Mouse (Mus musculus) heart, embryonic 15.5 days (tissue): Measurements from ENCODE around the gene Fzr1. TPM values are rescaled to one million over a fixed set of nuclear protein-coding genes. Genes with fewer than 3 reads are reported as not detected.

Experiments used
- ATAC-seq: fragments of 200-750 bp; cut with Nextera tagmentation; replicated peaks from 2 replicates; pipeline ENCODE4 v1.8.0; 2017; ENCODE audit warnings: low read depth, moderate TSS enrichment; ENCODE audit not compliant: insufficient number of reproducible peaks, insufficient read depth, low FRiP score
- H3K27ac ChIP-seq: fragments of 300-500 bp; sonication (generic); 2 replicates; pipeline ENCODE4 v1.5.1; 2015; ENCODE audit warnings: mild to moderate bottlenecking, inconsistent platforms
- H3K27me3 ChIP-seq: fragments of 300-500 bp; sonication (generic); 2 replicates; pipeline ENCODE4 v1.6.1; 2015; ENCODE audit warnings: inconsistent platforms
- H3K36me3 ChIP-seq: fragments of 300-500 bp; sonication (generic); 2 replicates; pipeline ENCODE4 v1.6.1; 2015; ENCODE audit warnings: mild to moderate bottlenecking, inconsistent platforms
- H3K4me1 ChIP-seq: fragments of 300-500 bp; sonication (generic); replicated peaks from 2 replicates; pipeline ENCODE4 v1.6.1; 2015; ENCODE audit warnings: inconsistent platforms
- H3K4me2 ChIP-seq: fragments of 300-500 bp; sonication (generic); 2 replicates; pipeline ENCODE4 v1.6.1; 2015; ENCODE audit warnings: inconsistent platforms, mild to moderate bottlenecking, moderate library complexity
- H3K4me3 ChIP-seq: fragments of 300-500 bp; sonication (generic); 2 replicates; pipeline ENCODE4 v1.5.1; 2015; ENCODE audit warnings: mild to moderate bottlenecking, inconsistent platforms
- H3K9ac ChIP-seq: fragments of 300-500 bp; sonication (generic); 2 replicates; pipeline ENCODE4 v1.6.1; 2015; ENCODE audit warnings: mild to moderate bottlenecking, inconsistent platforms
- H3K9me3 ChIP-seq: fragments of 300-500 bp; sonication (generic); replicated peaks from 2 replicates; pipeline ENCODE4 v1.6.1; 2016; ENCODE audit warnings: inconsistent platforms
- WGBS: fragments of 180-500 bp; shearing (Covaris S2); methylation state at CpG from one replicate; pipeline ENCODE4 v1.1.7; 2015; ENCODE audit warnings: mixed read lengths; 5-methylcytosine and 5-hydroxymethylcytosine counted together
- polyA plus RNA-seq: library from polyadenylated mRNA; unstranded; fragments of >200 nt; fragmentation: Nextera tagmentation; extraction: Ambion mirVana; gene quantifications from 2 replicates; pipeline ENCODE4 v1.2.1, GENCODE M21; 2015

Fzr1 gene
- polyA plus RNA-seq = 66.5 and 84.1 TPM in 2 replicates

DNA sequence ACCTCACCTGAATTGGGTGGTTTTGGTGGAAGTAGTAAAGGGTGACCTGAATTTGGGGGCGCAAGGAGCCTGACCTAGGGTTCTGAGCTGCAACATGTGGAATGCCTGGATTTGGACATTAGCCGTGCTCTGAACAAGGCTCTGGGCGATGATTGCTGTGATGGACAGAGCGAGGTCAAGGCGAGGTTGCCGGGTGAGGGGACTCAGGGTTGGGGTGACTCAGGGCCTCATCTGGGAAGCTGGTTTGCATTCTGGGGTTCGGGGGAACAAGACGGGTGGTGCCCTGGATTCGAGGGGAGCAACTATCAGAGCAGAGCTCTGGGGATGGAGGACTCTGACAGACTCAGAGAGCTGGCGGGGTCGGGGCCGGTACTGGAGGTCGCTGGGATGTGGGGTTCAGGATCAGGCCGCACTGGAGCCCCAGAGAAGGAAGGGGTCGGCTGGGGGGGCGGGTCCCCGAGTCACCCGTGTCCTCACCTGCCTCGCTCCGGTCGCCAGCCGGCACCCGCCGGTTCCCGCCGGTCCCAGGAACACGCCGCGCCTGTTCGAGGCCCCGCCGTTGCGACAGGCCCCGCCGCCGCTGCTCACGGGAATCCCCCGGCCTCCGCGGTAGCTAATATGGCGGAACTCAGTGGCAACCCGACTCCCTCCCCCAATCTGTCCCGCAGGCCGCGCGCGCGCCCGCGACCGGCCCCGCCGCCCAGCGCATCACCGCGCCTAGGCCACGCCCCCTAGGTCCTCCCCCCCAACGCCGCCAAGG lies at the start of gene Fzr1:
Gene Fzr1, minus strand, starts transcription at position 724 of the 760 bp plus-strand sequence.
- peak within 1 kb of the TSS; percentile 89 for H3K4me2 ChIP-seq
- H3K9me3 ChIP-seq = no peaks in the 10 kb centered on the region
- peak within 1 kb of the TSS; percentile 93 for H3K4me3 ChIP-seq
- 1% methylated on average over 48 of the region's 59 CpGs for WGBS
- H3K27ac ChIP-seq = peak within 1 kb of the TSS; percentile 77
- peaks cover 39% of the 10 kb centered on the region for H3K4me1 ChIP-seq
- H3K27me3 ChIP-seq = no peaks in the 10 kb centered on the region
- peaks cover 21% of the 10 kb centered on the region; the same call in 1 of the 2 replicates for H3K36me3 ChIP-seq
- H3K9ac ChIP-seq = peak within 1 kb of the TSS; percentile 98
- 0 out of 2 replicates have a peak, but pooled peaks have one; percentile 8 for ATAC-seq

DNA sequence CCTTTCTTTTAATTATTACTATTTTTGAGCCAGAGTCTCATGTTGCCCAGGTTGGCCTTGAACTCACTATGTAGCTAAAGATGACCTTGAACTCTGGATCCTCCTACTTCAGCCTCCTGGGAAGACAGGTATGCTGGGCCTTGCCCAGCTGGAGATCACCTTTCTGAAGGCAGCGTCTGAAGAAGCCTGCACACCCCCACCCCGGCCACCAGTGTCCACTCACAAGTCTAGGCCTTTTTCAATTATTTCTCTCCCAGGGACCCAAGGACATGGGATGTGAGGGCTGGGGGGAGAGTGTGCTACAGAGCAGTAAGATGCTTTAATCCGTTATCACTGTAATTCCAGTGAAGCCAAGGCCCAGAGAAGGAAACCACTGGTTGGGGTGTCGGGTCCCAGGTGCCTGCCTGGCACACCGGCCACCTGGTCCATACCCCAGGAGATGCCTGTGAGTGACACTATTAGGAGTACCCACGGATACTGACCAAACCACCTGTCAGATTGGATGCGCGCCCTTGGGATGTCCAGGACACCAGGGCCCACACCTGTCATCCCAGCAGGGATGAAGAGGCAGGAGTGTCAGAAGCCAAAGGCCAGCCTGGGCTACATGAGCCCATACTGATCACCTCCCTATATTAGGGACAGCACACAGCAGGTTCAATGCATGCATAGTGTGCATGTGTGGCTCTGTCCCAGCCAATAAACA lies 49.6 kb upstream of the Fzr1 start:
- H3K27me3 ChIP-seq = no peaks in the 10 kb centered on the region
- no peak overlapping the region for H3K9ac ChIP-seq
- no peak overlapping the region for H3K4me2 ChIP-seq
- no peaks in the 10 kb centered on the region for H3K9me3 ChIP-seq
- no peak overlapping the region for H3K4me3 ChIP-seq
- no peak overlapping the region; the same call in 1 of the 2 replicates for H3K27ac ChIP-seq
- H3K4me1 ChIP-seq = peaks cover 58% of the 10 kb centered on the region
- 86% methylated on average over 8 of the region's 8 CpGs for WGBS
- ATAC-seq = no peak
- no peaks in the 10 kb centered on the region for H3K36me3 ChIP-seq

DNA sequence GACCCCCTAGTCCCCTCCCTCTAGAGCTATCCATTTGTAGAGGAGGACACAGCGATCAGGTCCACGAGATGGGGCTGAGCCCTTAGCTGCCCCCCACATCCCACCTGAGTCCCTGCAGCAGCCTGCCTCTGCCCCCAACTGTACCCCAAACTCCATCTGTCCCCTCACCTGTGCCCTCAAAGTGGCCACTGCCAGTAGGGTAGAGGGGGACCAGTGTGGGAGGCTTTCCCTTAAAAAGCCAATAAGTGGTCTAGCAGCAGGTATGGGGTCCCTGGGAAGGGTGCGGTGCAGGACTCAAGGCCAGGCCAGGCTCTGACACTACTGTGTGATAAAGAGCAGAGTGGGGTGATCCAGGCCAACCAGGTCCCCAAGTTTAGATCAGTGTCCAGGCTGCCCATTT lies 49.0 kb upstream of the Fzr1 start:
- 26% methylated on average over 3 of the region's 3 CpGs for WGBS
- Histone ChIP-seq H3K9ac (peak overlapping the region; percentile 91; the same call in 1 of the 2 replicates), H3K4me3 (peak overlapping the region; percentile 87), H3K4me1 (peaks cover 58% of the 10 kb centered on the region), H3K27ac (peak overlapping the region; percentile 77; the same call in 1 of the 2 replicates), H3K36me3 (no peaks in the 10 kb centered on the region), H3K4me2 (peak overlapping the region; percentile 93), H3K9me3 (no peaks in the 10 kb centered on the region), H3K27me3 (no peaks in the 10 kb centered on the region)
- no peak for ATAC-seq

DNA sequence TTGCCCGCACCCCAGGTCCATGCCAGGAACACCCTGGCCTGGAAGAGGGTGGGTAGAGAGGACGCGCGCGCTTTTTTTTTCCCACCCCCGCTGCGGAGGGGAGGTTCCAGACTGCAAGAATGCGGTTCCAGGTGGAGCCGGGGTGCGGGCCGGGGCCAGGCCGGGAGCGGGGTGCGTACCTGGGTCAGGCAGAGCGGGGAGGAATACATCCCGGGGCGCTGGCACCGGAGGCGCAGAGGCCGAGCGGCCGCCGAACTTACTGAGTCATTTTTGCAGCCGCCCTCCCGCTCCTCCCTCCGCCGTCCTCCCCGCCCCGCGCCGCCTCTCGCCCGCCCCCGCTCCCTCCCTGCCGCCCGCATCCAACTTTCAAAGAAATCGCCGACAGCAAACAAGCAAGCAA lies 48.6 kb upstream of the Fzr1 start:
- no peak for ATAC-seq
- Histone ChIP-seq H3K4me3 (peak overlapping the region; percentile 87), H3K4me2 (peak overlapping the region; percentile 93), H3K27ac (peak overlapping the region; percentile 77), H3K9ac (peak overlapping the region; percentile 91), H3K9me3 (no peaks in the 10 kb centered on the region), H3K4me1 (peaks cover 61% of the 10 kb centered on the region), H3K36me3 (no peaks in the 10 kb centered on the region), H3K27me3 (no peaks in the 10 kb centered on the region)
- WGBS = 0% methylated on average over 27 of the region's 38 CpGs

DNA sequence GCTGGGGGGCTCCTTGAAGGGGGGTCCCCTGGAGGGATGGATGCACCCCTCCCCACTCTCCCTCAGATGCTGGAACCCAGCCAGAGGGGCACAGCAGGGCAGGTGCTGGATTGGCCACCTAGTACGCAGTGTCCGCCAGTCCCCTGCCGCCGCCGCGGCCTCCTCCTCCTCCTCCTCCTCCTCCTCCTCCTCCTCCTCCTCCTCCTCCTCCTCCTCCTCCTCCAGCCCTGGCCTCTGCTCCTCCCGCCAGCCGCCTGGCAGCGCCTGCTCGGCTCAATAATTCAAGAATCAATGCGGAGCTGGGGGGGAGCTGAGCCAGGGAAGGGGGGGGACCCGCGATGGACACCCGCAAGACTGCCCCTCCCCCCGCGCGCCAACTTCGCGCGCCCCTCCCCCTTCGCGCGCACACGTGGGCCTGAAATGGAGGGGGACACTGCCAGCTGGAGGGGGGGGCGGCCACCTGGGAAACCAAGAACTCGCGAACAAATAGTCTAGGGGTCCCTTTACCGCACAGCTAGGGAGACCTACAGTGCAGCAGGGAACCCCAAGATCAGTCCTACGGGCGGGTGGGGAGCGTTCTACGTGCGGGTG lies 47.9 kb upstream of the Fzr1 start:
- Histone ChIP-seq H3K27ac (peak overlapping the region; percentile 77), H3K27me3 (no peaks in the 10 kb centered on the region), H3K9ac (peak overlapping the region; percentile 91), H3K36me3 (no peaks in the 10 kb centered on the region), H3K4me3 (peak overlapping the region; percentile 87), H3K9me3 (no peaks in the 10 kb centered on the region), H3K4me2 (peak overlapping the region; percentile 93), H3K4me1 (peaks cover 61% of the 10 kb centered on the region)
- WGBS = 3% methylated on average over 22 of the region's 33 CpGs
- ATAC-seq = no peak

DNA sequence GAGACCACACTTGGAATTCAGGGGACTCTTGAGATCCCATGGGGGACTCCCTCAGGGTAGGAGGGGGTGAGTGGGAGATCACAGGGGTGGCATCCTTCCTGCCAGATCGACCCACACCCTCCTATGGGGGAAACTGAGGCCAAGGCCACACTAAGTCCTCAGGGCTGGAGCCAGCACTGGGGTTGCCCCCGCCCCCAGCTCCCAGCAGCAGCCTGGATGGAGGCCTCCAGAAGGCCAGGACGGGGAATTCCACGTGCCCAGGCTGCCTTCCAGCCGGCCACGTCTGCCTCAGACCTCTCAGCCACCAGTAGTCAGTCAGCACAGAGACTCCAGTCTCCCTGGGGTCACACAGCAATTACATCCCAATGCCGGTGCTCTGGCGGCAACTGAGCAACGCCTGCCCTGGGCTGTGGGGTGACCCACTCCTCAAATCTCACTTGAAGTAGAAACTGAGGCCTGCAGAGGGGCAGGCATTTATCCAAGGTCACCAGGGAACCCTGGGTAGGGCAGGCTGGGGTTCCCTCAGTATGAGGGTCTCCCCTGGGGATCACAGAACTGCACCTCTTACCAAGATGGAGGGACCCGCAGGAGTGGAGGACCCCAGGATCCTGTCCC lies 47.0 kb upstream of the Fzr1 start:
- H3K4me1 ChIP-seq = peaks cover 58% of the 10 kb centered on the region
- no peaks in the 10 kb centered on the region for H3K27me3 ChIP-seq
- H3K9me3 ChIP-seq = no peaks in the 10 kb centered on the region
- peaks cover 4% of the 10 kb centered on the region; the same call in 1 of the 2 replicates for H3K36me3 ChIP-seq
- peak overlapping the region; percentile 91 for H3K9ac ChIP-seq
- H3K4me3 ChIP-seq = peak overlapping the region; percentile 87
- WGBS = 27% methylated on average over 10 of the region's 10 CpGs
- peak overlapping the region; percentile 93 for H3K4me2 ChIP-seq
- peak overlapping the region; percentile 77 for H3K27ac ChIP-seq
- no peak for ATAC-seq

DNA sequence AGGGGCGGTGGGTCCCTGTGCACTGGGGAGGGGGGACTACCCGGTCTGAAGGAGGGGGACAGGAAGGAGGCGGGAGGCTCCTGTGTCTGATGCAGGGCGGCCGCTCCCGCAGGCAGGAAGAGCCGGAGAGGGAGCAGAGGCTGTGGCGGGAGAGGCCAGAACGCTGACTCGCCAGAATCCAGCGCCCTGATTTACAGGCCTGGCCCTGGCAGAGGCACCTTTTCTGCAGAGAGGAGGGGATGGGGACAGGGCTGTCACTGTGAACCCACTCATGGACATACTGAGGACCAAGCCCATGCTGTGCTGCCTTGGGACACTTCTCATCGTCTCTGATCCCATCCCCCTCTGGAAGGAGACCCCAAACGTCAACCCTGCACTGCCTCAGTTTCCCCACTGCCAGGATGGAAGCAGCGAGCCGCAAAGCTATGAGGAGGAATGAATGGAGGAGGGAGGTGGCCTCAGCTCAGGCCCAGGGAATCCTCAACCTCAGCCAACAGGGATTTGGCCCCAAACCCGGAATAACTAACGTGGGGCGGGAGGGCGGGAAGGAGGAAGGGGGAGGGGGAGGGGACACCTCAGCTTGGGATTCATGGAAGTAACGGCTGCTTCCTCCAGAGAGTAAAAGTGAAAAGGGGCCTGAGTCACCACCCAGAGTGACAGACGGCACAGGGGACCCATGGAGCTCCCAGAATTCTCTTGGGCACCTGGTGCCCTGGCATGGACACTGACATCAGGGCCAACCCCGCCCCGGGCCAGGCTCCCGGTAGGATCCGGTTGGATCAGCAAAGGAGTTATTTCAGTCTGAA lies 46.1 kb upstream of the Fzr1 start:
- no peaks in the 10 kb centered on the region for H3K9me3 ChIP-seq
- peak overlapping the region; percentile 77 for H3K27ac ChIP-seq
- H3K9ac ChIP-seq = peak overlapping the region; percentile 91
- H3K4me1 ChIP-seq = peaks cover 58% of the 10 kb centered on the region
- 9% methylated on average over 25 of the region's 25 CpGs for WGBS
- ATAC-seq = peak; percentile 18; the same call in 1 of the 2 replicates
- no peaks in the 10 kb centered on the region for H3K27me3 ChIP-seq
- peak overlapping the region; percentile 93 for H3K4me2 ChIP-seq
- peaks cover 7% of the 10 kb centered on the region; the same call in 1 of the 2 replicates for H3K36me3 ChIP-seq
- H3K4me3 ChIP-seq = peak overlapping the region; percentile 87

DNA sequence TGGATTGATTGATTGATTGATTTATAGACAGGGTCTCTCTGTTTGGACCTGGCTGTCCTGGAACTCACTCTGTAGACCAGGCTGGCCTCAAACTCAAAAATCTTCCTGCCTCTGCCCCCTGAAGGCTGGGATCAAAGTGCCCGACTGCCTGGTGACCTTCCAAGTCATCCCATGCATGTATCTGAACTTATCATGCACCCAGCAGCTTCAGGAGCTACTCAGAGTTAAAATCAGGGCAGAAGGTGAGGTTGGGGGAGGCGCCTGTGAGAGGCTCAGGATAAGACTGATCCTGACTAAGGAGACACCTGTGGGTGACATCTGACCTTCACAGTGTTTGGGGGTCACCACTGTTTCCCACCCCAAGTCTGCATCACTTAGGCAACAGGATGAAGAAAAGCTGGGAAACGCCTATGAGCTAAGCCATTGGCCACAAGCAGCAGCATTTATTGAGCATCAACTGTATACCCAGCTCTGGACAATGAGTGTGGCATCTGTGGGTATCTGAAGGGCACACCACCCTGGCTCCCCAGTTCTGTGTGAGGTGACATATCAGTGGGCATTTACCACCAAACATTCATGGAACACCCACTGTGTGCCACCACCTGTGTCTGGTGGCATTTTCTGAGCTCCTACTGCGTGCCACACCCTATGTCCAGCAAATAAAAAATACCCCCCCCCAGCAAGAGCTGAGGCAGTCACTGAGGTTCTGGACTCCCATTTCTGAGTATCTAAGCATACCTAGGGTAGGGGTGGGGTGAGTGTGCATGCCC lies 45.3 kb upstream of the Fzr1 start:
- Histone ChIP-seq H3K27ac (peak overlapping the region; percentile 77), H3K9ac (peak overlapping the region; percentile 37; the same call in 1 of the 2 replicates)
- 63% methylated on average over 4 of the region's 4 CpGs for WGBS

DNA sequence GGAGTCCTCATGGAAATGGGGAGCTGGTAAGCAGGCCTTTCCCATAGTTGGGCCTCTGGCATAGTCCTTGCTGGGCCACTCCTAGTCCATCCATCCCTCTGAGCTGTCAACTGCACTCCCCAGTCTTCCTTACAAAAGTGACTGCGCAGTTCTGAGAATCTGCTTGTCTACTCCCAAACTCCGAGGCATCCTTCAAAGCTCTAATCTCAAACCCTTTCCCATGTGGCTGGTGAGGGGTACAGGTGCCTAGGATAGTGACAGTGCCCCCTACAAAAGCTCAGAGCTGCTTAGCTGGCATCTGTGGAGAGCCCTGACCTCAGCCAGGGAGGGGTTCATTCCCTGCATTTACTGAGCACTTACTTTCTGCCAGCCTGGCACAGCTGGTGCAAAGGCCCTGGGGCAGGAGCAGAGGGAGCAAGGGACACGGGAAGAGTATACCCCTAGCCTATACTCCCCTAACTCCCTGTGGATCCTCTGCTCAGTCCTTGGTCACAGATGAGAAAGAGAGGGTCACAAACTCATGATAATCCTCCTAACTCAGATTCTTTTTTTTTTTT lies 44.4 kb upstream of the Fzr1 start:
- 79% methylated on average over 3 of the region's 3 CpGs for WGBS
- Histone ChIP-seq H3K9ac (no peak overlapping the region), H3K4me1 (peaks cover 70% of the 10 kb centered on the region)

More for the DNA sequence above, 45.3 kb upstream of the Fzr1 start:
- H3K27me3 ChIP-seq = no peaks in the 10 kb centered on the region
- H3K9me3 ChIP-seq = no peaks in the 10 kb centered on the region
- H3K36me3 ChIP-seq = peaks cover 7% of the 10 kb centered on the region; the same call in 1 of the 2 replicates
- H3K4me2 ChIP-seq = peak overlapping the region; percentile 93
- peak overlapping the region; percentile 87; the same call in 1 of the 2 replicates for H3K4me3 ChIP-seq
- ATAC-seq = no peak
- H3K4me1 ChIP-seq = peaks cover 61% of the 10 kb centered on the region

More for the DNA sequence above, 44.4 kb upstream of the Fzr1 start:
- ATAC-seq = no peak
- Histone ChIP-seq H3K36me3 (peaks cover 7% of the 10 kb centered on the region; the same call in 1 of the 2 replicates), H3K27ac (no peak overlapping the region), H3K27me3 (no peaks in the 10 kb centered on the region), H3K9me3 (no peaks in the 10 kb centered on the region), H3K4me3 (no peak overlapping the region), H3K4me2 (no peak overlapping the region)
